Mouse (Mus musculus) ovary, postnatal 10 days (tissue): ENCODE measurements around the gene Ccdc162.

Experiments used
- DNase-seq: peaks from one replicate; pipeline ENCODE4 v3.0.0; 2022; ENCODE audit warnings: low spot score

Gene Ccdc162

DNA sequence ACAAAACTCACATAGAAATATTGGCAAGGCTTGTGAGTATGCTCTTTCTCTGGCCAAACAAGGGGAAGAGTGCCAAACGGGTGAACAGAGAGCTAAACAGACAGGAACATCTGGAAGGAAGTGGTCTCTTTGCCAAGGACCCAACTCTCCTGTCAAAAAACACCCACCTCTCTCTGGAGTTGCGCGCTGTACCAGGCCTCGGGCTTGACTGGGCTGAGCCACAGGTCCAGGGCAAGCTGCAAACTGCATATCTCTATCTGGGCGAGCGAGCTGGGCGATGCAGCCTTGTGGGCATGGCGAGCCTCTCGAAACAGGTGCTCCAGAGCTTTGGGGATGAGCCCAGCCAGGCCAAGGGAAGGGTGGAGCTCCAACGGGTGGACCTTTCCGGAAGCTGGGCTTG lies 82.6 kb downstream of the Ccdc162 start:
- no peak for DNase-seq

DNA sequence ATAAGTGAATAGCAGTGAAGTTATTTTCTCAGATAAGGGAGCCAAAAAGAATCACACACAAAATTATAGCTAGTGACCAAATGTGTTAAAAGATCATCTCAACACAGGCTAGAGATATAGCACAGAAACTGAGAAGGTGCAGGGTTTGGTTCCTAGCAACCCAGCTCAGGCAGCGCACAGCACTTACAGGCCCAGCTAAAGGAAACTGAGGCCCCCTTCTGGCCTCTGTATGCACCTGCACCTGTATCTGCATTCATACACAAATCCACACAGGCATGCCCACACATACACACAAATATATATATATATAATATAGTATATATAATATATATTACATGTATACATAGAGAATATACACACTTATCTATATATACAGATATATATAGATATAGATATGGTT lies 84.4 kb downstream of the Ccdc162 start:
- DNase-seq, result no peak

DNA sequence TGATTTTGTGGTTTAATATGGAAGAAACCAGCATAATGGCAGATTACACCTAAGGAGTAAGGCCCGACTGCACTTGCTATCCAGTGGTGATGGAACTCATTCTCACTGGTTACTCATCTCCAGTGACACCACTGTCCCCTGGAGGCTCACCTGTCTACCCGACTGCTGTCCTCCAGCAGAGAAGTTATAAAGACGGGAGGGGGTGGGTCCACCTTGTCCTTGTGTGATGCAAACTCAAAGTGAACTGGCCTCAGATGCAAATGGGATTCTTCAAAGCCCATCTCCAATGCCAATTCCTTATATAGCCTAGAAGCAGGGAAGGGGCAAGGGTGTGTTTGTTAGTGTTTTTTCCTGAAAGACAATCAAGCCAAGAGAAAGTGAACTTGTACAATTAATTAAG lies 89.4 kb downstream of the Ccdc162 start:
- DNase-seq, result no peak

DNA sequence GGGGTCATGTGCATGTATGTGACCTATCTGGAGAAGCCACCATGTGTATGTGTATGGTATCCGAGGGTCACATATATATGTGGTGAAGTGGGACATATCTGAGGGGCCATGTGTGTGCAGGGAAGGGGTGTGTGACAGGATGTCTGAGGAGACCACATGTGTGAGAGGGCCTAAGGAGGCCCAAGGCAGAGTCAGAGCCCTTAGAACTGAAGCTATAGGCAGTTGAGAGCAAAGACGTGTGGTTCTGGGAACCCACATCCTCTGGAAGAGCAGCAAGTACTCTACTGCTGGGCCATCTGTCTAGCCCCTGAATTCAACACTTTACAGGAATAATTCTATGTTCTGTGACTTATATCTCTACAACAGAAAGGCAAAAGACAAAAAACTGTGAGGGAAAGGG lies 96.4 kb downstream of the Ccdc162 start:
- DNase-seq, result no peak

DNA sequence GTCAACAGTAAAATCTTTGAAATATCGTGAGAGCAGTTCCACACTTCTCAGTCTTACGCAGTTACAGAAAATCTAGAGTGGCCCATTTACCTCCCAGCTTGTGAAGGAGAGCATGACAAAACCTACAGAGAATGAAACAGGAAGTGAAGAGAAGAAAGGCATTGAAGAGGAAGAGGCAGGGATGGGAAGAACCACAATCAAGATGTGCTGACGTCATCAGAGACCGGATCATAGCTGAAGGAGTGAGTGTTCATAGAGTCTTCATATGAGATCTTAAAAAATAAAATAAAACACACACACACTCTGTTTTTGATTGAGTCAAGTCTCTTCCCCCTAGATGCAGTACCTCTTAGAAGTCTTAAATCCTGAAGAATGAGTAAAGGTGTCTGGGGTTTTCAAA lies 100.9 kb downstream of the Ccdc162 start:
- DNase-seq, result no peak

DNA sequence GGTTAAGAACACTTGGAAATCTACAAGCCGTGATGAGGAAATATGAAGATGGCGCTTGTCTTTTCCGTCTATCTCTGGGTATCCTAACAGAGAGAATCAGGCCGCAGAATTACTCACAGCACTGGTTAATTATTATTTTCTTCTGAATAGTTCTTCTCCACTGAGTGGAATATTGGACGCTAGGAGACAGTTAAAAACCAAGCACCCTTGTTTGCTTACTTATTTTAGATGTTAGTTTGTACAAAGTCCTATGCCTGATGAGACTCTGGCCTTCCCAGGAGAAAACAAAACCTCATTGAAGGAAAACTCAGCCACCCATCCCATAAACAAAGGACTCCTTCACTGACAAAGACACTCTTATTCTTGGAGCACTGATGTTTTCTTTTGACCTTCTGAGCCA lies 104.5 kb downstream of the Ccdc162 start:
- no peak for DNase-seq

DNA sequence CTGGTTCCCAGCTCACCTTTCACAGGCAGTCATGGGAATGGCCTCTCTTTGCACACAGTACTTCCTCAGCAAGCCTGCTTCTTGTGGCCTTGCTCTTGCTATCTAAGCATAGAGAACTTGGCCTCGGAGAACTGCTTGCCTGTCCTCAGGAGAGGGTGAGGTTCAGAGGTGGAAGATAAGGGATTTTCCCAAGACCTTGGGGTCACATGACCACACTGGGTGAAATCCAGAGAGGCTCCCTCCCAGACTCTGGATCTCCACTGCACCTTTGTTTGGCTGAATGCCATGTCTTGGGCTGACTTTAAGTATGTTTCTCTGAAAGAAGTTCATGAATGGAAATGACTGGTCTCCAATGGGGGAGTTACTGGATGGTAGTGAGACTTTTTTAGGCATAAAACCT lies 107.0 kb downstream of the Ccdc162 start:
- no peak for DNase-seq

DNA sequence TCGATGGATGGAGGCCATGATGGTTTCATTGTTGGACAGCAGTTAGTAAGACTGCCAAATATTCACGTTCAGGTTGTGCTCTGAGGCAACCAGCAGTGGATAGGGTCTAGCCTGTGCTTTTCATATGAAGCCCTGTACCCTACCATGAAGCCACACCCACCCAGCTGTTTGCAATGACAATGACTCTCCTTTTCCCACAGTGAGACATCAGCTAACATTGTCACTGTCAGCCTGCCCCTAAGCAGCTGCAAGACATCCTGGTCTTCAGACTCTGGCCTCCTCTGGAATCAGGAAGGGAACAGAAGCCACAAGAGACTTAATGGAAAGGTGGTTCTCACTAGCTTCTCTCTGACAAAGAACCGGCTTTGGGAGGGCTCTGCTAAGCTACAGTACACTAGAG lies 107.9 kb downstream of the Ccdc162 start:
- DNase-seq, result no peak

DNA sequence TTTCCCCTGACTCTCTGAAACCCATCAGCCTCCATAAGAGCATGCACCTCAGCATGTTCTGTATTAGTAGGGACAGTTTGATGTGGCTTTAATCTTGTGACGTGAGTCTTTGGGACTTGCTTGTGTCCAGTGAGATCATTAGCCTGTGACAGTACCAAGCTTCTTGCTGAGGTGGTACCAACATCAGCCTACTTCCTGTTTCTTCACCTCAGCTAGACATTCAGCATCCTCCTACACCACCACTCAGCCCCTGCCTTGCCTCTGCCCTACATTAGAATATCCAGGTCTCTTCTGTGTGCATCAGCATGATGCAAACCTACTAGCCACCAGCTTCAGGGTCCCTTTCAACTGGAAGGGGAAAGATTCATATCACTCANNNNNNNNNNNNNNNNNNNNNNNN lies 113.8 kb downstream of the Ccdc162 start:
- DNase-seq, result no peak

DNA sequence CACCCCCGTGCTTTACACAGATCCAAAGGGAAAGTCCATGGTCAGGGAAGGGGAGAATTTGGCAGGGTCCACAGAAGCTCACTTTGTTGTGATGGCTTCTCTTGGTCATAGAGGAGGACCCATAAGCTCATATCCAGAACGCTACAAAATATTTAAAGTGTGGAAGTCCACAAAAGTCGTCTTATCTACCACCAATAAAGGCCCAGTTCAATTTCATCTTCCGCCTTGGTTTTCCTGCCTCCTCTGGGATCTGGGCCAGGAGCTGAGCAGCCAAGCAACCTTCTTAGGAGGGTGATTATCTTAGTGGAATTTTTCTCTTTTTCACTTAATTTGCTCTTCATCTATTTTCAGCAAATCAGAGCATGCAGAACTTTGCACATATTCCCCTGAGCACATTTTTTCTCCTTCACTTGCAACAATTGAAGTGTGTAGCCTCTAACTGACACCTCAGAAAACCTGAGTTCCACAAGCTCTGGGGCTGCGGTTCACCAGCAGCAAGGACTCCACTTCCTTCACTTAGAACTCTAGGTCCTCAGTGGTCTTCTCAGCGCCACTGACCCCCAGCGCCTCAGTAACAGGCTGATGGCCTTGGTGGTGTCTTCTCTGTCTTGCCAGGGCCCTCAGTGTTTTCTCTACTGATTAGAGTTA lies 114.4 kb downstream of the Ccdc162 start:
- DNase-seq, result no peak

DNA sequence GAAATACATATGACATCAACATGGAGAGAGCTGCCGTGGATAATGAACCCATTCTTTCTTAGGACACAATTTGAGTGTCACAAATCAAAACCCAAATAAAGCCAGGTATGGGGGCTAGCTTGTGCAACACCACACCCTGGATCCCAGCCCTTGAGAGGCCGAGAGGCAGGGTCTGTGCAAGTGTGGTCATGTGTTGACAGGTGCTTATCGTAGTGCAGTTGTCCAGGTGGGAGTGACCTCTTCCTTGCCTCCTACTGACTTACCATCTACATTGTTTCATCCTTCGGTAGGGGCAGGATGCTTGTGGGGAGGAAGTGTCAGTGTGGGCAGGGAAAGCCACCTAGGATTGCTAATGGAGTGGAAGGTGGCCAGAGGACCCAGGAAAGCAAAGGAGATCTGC lies 115.1 kb downstream of the Ccdc162 start:
- no peak for DNase-seq

DNA sequence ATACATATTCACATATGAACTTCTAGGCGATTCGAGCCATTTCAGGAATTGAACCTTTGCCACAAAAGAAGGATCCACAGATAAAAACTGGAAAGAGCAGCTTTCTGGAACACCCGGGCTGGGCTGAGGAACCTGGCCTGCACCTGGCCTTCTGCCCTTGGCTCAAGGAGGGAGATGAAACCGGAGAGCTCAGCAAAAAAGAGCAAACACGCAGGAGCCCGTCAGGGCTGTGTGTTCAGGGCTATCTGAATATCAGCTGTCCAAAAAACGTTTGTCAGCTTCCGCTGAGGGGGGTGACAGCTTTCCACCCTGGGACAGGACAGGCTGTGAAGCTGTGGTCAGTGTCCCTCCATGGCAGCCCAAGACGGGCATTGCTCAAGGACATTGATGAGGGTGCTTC lies 117.4 kb downstream of the Ccdc162 start:
- no peak for DNase-seq

DNA sequence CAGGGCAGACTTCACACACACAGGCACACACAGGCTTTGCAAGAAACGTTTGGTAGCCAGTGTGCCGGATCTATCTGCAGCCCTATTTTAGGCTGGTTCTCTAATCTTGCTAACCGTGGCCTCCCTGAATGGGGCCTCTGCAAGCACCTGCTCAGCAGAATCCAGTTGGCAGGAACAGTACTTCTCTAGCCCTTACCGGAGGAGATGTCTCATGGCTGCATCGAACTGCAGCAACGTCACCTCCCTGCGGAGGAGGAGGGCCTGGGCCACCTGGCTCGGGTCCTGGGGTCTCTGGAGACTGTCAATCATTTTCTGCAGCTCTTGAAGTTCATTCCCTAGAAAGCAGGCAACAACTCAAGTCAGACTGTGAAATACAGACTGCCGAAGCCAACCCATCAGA lies 118.2 kb downstream of the Ccdc162 start:
- DNase-seq, result no peak

DNA sequence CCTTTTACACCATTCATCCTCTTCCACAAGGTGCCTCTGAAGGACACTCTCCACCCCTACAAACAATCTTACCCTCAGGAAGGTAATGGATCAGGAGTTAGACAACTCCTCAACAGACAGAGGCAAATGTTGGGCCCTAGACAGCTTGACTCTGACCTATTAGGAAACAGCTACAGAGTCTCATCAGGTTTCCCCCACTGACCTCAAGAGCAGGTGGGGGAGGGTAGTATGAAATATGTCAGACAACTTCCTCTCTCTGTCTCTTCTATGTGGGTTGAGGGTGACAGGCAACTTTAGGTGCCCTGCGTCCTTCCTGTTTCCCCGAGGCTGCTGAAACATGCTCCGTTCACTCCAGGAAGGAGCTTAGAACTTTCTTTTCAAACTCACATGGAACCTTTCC lies 120.9 kb downstream of the Ccdc162 start:
- no peak for DNase-seq

DNA sequence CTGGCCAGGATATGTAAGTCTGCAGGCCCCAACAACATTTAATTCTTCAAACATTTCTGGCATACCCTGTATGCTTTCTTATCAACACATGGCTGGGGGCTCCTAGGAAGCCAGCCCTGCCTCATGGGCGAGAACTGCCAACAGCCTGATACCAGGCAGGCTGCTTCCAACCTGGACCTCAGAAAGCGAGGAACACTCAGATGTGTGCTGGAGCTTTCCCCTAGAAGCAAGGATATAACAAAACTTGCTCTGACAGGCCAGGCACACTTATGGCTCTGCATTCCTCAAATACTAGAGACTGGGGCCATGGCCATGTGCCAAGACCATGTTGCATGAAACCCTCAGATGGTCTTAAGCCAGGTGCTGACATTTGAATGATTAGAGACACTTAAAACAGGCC lies 121.5 kb downstream of the Ccdc162 start:
- DNase-seq, result no peak

DNA sequence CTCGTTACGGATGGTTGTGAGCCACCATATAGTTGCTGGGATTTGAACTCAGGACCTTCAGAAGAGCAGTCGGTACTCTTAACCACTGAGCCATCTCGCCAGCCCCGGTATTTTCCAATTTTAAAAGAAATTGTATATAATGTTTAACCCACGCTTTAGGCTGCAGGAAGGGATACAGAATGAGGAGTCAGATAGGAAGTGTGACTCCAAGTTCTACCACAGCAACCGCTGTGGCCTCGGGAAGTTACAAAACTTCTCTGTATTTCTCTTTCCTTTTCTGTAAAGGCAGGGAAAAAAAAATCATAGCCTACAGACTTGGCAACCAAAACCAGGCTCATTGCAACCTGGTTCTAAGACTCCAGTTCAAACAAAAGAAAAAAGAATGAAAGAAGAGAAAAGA lies 122.0 kb downstream of the Ccdc162 start:
- no peak for DNase-seq

DNA sequence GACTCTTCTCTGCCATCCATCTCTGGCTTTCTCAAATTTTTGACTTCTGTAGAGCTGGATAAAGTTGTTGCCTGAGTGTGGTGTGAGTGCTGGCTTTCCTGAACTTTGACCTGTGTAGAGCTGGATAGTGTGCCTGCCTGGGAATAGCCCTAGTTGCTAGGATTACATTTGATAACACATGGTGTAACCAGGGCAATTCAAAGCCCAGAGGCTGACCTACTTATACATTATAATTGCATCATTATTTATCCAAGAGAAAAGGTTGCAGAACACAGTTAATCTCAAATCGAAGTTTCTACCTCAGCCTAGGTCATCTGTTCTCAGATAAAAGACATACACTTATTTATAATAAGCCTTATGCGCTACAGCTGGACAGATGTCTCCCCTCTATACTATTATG lies 127.8 kb downstream of the Ccdc162 start:
- DNase-seq, result no peak

DNA sequence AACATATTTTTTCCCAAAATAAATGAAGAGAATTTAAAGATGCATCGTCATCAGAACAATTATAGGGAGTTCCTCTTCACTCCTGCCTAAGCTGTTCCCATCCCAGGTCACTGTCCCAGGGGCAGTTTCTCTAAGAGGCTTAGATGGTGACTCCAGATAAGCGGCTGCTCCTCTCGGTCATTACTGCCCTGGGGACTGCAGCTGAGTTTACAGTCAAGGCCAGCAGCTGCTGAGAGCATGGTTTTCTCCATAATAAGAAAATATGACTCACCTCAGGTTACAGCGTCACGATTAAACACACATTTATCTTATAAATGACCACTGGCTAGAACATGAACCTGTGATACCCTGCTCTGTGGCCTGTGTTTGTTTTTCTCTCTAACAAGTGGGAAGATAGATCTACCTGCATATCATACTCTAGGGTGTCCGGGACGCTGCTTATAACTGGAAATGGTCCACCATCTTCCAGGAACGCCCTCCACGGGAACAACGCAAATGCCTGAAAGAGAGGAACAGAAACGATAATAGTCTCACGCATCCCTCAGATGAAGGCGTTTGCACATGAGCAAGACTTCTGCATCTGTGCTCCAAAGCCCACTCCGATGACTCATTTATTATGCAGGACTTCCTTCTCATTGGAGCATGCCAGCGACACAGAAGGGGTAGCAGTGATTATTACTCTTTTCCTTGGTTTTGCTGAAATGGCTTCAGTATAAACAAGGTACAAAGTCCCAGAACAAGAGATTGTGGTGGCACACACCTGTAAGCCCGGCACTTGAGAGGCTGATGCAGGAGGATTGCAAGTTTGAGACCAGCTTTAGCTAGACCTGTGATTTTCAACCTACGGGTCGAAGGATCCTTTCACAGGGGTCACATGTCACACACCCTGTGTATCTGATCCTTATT lies 129.2 kb downstream of the Ccdc162 start:
- DNase-seq, result no peak

DNA sequence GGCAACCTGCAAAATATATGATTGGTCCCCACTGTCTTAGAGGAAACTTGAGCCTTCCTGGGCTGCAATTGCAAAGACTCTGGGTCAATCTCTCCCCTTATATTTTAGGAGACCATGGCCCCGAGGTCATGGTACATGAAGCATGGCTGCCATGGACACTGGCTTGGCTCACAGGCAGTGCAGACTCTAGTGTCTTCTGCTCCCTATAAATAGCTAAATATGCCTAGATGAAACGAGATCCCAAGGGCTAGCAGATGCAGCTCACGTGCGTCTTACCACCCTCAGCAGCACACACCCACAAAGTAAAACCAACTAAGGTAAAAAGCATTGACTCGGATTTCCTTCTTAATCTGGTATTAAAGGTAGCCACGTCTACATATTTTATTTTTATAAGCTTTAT lies 133.1 kb downstream of the Ccdc162 start:
- DNase-seq, result no peak

DNA sequence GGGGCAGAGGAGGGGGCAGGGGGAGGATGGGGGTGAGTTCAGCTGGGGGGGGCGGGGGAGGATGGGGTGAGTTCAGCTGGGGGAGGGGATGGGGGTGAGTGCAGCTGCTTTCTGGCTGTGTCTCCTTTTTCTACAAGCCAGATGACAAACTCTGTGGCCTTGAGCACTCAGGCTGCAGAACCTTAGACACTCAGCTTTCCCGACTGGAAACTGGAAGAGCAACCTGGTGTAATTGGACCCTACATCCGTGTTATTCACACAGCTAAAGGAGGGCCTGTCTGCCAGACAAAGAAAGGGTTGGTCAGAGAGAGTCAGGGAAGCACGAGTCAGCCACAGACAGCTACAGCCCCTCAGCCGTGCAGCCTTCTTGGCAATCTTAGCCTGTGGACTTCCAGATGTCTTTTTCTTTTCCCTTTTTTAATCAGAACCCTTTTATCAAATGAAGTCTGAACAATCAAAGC lies 133.5 kb downstream of the Ccdc162 start:
- no peak for DNase-seq

DNA sequence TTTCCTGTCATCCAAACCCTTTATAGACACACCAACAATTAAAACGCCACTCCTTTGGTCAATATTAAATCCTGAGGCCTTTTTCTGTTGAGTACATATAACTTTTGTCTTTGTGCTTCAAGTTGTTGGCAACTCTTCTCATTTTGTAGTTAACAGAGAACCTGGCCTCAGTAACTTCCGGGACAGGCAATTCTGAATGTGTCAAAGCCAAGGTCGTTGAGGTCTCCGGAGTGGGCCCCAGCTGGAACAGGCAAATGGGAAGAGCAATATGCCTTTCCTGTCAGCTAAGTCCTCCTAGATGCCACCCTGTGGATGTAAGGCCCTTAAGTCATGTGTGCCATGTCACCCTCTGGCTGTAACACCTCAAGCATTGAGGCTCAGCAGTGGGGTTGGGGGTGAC lies 136.0 kb downstream of the Ccdc162 start:
- DNase-seq, result no peak

DNA sequence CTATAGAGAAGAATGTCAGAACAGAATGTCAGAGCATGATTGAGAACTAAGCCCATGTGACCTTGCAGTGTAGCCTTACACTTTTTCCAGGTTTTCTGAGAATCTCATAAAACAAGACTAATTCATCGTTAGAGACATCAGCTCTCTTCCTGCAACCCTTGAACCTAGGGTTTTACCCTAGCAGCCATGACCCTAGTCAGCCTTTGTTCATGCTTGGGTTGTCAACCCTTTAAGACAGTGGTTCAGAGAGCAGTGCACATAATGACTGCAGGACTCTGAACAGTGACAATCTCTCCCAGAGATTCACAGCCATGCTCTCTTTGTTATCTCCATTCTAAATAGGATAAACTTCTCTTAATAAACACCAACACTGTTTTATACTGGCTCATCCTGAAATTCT lies 137.9 kb downstream of the Ccdc162 start:
- DNase-seq, result no peak

DNA sequence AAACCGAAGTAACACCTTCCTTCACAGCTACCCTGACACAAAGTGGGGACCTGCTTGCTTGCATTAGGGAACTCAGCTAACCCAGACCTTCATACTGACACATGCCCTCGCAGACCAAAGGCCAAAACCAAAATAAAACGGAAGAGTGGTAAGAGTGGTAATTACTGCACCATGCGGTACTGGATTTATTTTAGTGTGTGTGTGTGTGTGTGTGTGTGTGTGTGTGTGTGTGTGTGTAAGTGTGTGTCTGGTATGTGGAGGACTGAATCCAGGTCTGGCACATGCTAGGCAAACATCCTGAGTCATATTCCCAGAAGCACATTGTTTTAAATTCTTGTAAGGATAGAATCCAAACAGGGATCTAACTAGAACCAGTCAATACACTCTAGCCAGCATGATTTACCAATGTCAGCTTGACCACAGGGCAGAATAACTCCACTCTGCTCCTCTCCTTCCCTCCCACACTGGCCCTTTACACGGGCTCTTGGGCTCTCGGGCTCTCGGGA lies 140.1 kb downstream of the Ccdc162 start:
- no peak for DNase-seq
